Mouse (Mus musculus) G1E (cell line): ENCODE data around the gene Pigb. TPM values are rescaled to one million over a fixed set of nuclear protein-coding genes. Genes with fewer than 3 reads are reported as not detected.
"Not testable (repeated sequence)": the region's sequence is repeated elsewhere in the genome, so short reads cannot be mapped to it uniquely, and the experiment has no call there.

Source experiments
- ATAC-seq: 2 replicates; pipeline ENCODE4 v1.8.0; 2016; ENCODE audit warnings: mild to moderate bottlenecking; ENCODE audit not compliant: insufficient number of reproducible peaks, poor library complexity, low FRiP score, severe bottlenecking; ENCODE audit errors: extremely low read depth
- DNase-seq: peaks from one replicate; pipeline ENCODE4 v3.0.0; 2012; ENCODE audit warnings: low spot score
- H3K27me3 ChIP-seq: 2 replicates; pipeline ENCODE4 v1.6.1; 2012; ENCODE audit warnings: mild to moderate bottlenecking, low read length, inconsistent platforms; ENCODE audit not compliant: insufficient read depth
- H3K36me3 ChIP-seq: replicated peaks from 2 replicates; pipeline ENCODE3; 2012; ENCODE audit warnings: mild to moderate bottlenecking, inconsistent platforms
- H3K4me1 ChIP-seq: 2 replicates; pipeline ENCODE4 v1.6.1; 2012; ENCODE audit warnings: low read depth, low read length, inconsistent platforms, mixed read lengths; ENCODE audit not compliant: insufficient read depth
- H3K4me3 ChIP-seq: 2 replicates; pipeline ENCODE4 v1.5.1; 2012; ENCODE audit warnings: low read depth, mild to moderate bottlenecking, inconsistent platforms, low read length, moderate library complexity, mixed read lengths
- H3K9me3 ChIP-seq: replicated peaks from 2 replicates; pipeline ENCODE4 v1.6.1; 2012; ENCODE audit warnings: inconsistent platforms
- CTCF ChIP-seq: IDR thresholded peaks from 2 replicates; pipeline ENCODE4 v1.5.1; 2012; ENCODE audit warnings: low read depth, low read length, inconsistent platforms, mixed read lengths
- GATA1 ChIP-seq: IDR thresholded peaks from 2 replicates; pipeline ENCODE4 v1.6.1; 2012; ENCODE audit warnings: borderline replicate concordance, low read length, inconsistent platforms, mixed read lengths
- GATA2 ChIP-seq: IDR thresholded peaks from 2 replicates; pipeline ENCODE4 v1.6.1; 2012; ENCODE audit warnings: low read depth, low read length, inconsistent platforms, borderline replicate concordance
- POLR2AphosphoS5 ChIP-seq: IDR thresholded peaks from 2 replicates; pipeline ENCODE4 v1.6.1; 2012; ENCODE audit warnings: low read depth, low read length, inconsistent platforms; ENCODE audit not compliant: insufficient replicate concordance
- TAL1 ChIP-seq: conservative IDR thresholded peaks from 2 replicates; pipeline ENCODE4 v1.6.1; 2012; ENCODE audit warnings: low read depth, low read length, inconsistent platforms, mixed read lengths
- polyA plus RNA-seq: library from polyadenylated mRNA; stranded (reverse); fragments of >175 nt; gene quantifications from 2 replicates; pipeline ENCODE4 v1.2.3, GENCODE M21; 2012
- total RNA-seq, 2 experiments: library from RNA; stranded (forward) in 1 of 2; stranded (reverse) in 1 of 2; fragments of 200-1000 nt in 1 of 2; fragments of >200 nt in 1 of 2; fragmentation: Nextera tagmentation in 1 of 2; gene quantifications; 2 replicates each; pipeline ENCODE4 v1.2.3; 2014 to 2017

Pigb gene
- total and polyA plus RNA-seq, 3 experiments: 2.0 to 49.1 (median 6.6) TPM

- ATAC-seq (no peak), DNase-seq (no peak)
- Histone ChIP-seq H3K27me3 (no peaks in the 10 kb centered on the region), H3K9me3 (no peaks in the 10 kb centered on the region), H3K4me3 (no peak overlapping the region), H3K4me1 (peaks cover 7% of the 10 kb centered on the region), H3K36me3 (peaks cover 22% of the 10 kb centered on the region)
- TF ChIP-seq TAL1: no peak
- TF ChIP-seq GATA1: no peak
- TF ChIP-seq GATA2: no peak
- no peak for TF ChIP-seq POLR2AphosphoS5
- TF ChIP-seq CTCF: no peak
Measured at GRCm38 (mm10) chr9:73082291-73083000, 42.3 kb upstream of the Pigb start.

GRCm38 (mm10) chr9:73079801-73080325 is 39.7 kb upstream of the Pigb start:
- Histone ChIP-seq H3K27me3 (no peaks in the 10 kb centered on the region), H3K4me1 (no peaks in the 10 kb centered on the region), H3K36me3 (peaks cover 29% of the 10 kb centered on the region), H3K4me3 (no peak overlapping the region), H3K9me3 (no peaks in the 10 kb centered on the region)
- DNase-seq (no peak), ATAC-seq (no peak)
- TF ChIP-seq CTCF: no peak
- no peak for TF ChIP-seq POLR2AphosphoS5
- no peak for TF ChIP-seq GATA1
- TF ChIP-seq GATA2: no peak
- TF ChIP-seq TAL1: no peak

- not testable (repeated sequence) for ATAC-seq, H3K4me3 ChIP-seq, H3K4me1 ChIP-seq, DNase-seq, H3K9me3 ChIP-seq, H3K27me3 ChIP-seq
- H3K36me3 ChIP-seq: peaks cover 28% of the 10 kb centered on the region
Measured at GRCm38 (mm10) chr9:73079349-73079748, 39.2 kb upstream of the Pigb start.

- DNase-seq (no peak), ATAC-seq (no peak)
- TF ChIP-seq GATA2 (no peak), GATA1 (no peak), CTCF (no peak), POLR2AphosphoS5 (no peak), TAL1 (no peak)
- H3K36me3 ChIP-seq: peaks cover 22% of the 10 kb centered on the region
- no peaks in the 10 kb centered on the region for H3K27me3 ChIP-seq
- H3K9me3 ChIP-seq: no peaks in the 10 kb centered on the region
- peaks cover 6% of the 10 kb centered on the region; the same call in 1 of the 2 replicates for H3K4me1 ChIP-seq
- H3K4me3 ChIP-seq: no peak overlapping the region
Measured at GRCm38 (mm10) chr9:73073169-73073568, 33.0 kb upstream of the Pigb start.

GRCm38 (mm10) chr9:73072426-73072825 is 32.2 kb upstream of the Pigb start:
- ATAC-seq (no peak), DNase-seq (no peak)
- no peaks in the 10 kb centered on the region for H3K27me3 ChIP-seq
- H3K4me3 ChIP-seq: no peak overlapping the region
- peaks cover 22% of the 10 kb centered on the region for H3K36me3 ChIP-seq
- TF ChIP-seq GATA1 (no peak), POLR2AphosphoS5 (no peak), TAL1 (no peak), GATA2 (no peak), CTCF (no peak)
- peaks cover 6% of the 10 kb centered on the region; the same call in 1 of the 2 replicates for H3K4me1 ChIP-seq
- no peaks in the 10 kb centered on the region for H3K9me3 ChIP-seq

- DNase-seq (no peak), ATAC-seq (peak; percentile 40; the same call in 1 of the 2 replicates)
- Histone ChIP-seq H3K9me3 (no peaks in the 10 kb centered on the region), H3K4me3 (no peak overlapping the region), H3K27me3 (no peaks in the 10 kb centered on the region), H3K36me3 (peaks cover 10% of the 10 kb centered on the region), H3K4me1 (peaks cover 6% of the 10 kb centered on the region; the same call in 1 of the 2 replicates)
- no peak for TF ChIP-seq TAL1
- no peak for TF ChIP-seq GATA1
- TF ChIP-seq CTCF: no peak
- no peak for TF ChIP-seq POLR2AphosphoS5
- TF ChIP-seq GATA2: no peak
Measured at GRCm38 (mm10) chr9:73070971-73071659, 30.9 kb upstream of the Pigb start.

- no peak for DNase-seq
- Histone ChIP-seq H3K27me3 (no peaks in the 10 kb centered on the region), H3K36me3 (peaks cover 4% of the 10 kb centered on the region), H3K9me3 (no peaks in the 10 kb centered on the region), H3K4me1 (peaks cover 6% of the 10 kb centered on the region; the same call in 1 of the 2 replicates), H3K4me3 (no peak overlapping the region)
- ATAC-seq: no peak
- TF ChIP-seq GATA1 (no peak), POLR2AphosphoS5 (no peak), GATA2 (no peak), TAL1 (no peak), CTCF (no peak)
Measured at GRCm38 (mm10) chr9:73068688-73069087, 28.5 kb upstream of the Pigb start.
